Mouse (Mus musculus): Measurements from ENCODE around the gene Speg.

Gene Speg

DNA sequence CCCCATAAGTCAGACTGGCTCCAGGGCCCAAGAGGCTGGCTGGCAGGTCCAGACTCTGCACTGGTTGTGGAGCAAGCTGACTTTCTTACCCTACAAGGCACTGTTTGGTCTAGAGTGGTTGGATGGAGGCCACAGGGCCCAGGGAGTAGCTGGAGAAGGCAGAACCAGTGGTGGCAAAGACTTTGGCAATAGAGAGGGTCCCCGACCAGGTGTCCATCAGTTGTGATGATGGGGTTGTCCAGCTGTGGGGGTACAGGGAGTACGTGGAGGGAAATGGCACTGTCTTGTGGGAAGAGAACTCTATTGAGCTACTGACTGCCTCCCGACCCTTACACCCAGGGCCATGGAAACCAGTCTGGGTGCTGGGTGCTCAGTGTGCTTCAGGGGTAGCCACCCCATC, 18.7 kb downstream of the Speg start:
- DNase-seq (ENCODE audit: low read depth, low spot score) = no peak

DNA sequence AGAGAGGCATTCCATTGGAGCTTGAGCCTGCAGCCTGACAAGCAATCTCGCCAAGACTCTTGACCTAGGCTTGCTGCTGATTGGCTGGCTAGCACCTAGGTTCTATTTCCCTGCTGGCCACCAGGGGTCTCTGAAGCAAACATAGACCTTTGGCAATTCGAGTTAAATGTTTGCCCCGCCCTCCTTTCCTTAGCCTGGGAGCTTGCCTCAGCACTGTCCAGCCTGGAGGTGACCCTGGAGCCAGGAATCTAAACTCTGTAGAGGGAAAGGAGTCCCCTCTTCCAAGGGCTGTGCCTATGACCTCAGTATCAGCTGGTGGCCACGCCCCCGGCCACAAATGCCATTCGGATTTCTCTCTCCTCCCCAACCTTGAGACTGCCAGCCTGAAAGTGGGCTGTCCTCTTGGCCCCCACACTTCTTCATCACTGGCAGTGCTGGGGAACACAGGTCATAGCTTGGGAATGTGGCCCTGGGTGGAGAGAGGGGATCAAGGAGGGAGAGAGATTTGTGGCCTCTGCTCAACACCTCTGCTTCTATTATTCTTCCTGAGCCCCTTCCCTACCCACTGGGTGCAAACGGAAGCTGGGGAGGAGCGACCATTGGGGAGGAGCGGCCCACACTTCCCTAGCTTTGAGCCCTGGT, 23.8 kb downstream of the Speg start:
- DNase-seq (ENCODE audit: low read depth, low spot score) = peak; percentile 84

DNA sequence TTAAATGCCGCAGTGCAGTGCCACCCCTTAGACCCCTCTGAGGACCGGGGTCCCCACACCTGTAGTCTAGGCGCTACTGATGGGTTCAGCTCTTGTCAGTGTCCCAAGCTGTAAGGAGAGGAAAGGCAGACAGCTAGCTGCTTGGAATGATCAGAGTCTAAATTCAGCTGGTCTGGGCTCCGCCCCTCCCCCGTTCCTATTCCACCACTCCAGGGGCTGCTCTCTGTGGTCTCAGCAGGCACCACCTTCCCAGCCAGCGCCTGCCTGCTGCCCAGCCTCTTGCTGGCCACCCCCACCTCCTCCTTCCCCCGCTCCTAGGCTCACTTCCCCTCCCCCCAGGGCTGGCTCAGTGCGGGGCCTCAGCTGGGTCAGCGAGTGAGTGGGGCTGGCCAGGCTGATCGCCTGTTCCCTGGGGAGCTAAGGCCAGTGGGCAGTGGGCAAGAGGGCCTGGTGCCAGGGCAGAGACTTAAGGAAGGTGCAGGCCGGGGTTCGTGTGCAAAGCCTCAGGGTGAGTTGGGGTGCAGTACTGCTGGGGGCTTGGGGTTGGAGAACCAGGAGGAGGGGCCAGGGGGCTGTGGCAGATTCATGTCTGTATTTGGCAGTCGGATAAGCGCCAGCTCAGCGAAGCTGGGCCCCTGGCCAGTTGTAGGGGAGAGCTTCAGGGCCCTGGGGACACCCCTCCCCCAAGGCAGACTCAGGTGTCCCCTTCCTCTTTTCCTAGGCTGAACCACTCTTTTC, 24.8 kb downstream of the Speg start:
- DNase-seq (ENCODE audit: low read depth, low spot score) = peak; percentile 75

DNA sequence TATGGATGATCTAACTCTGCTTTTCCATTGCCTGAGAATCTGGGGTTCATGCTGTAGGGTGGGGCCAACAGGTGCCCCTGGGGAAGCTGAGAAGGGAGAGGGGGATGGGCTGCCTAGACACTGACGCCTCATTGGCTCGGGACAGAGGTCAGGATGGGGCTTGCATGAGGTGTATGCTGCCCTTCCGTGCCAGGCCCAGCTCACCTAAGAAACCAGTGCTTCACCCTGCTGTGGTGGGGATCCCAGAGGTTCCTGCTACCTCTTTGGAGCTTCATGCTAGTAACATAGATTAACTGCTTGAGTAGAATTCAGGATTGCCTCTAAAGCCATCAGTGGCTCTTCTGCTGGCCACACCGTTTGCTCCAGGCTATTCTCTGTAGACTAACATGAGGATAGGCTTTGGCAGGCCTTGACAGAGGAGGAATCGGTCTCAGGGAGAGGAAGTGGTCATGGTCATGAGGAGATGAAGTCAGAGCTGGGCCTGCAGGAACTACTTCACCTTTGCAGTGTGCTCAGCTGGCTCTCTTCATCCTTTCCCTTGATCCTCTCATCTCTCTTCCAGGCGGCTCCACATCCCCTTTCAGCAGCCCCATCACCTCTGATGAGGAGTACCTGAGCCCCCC, 25.5 kb downstream of the Speg start:
- no peak for DNase-seq (ENCODE audit: low read depth, low spot score)

DNA sequence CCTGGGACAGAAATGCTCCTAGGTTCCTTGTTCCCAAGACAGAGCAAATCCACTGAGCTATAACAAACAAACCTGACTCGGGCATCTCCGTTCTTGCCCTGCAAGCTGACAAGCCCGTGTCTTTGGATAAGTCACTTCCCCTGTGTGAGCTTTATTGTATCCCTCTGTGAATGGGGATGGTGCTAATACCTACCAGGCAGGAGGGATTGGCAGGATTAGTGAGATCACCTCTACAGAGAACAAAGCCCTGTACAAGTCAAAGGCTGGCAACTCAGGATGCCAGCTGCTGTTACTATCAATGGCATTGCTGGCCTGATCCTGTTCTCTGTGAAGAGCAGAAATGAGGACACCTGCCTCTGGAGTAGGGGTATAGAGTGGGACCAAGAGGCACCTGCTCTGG, 30.4 kb downstream of the Speg start:
- no peak for DNase-seq (ENCODE audit: low read depth, low spot score)

DNA sequence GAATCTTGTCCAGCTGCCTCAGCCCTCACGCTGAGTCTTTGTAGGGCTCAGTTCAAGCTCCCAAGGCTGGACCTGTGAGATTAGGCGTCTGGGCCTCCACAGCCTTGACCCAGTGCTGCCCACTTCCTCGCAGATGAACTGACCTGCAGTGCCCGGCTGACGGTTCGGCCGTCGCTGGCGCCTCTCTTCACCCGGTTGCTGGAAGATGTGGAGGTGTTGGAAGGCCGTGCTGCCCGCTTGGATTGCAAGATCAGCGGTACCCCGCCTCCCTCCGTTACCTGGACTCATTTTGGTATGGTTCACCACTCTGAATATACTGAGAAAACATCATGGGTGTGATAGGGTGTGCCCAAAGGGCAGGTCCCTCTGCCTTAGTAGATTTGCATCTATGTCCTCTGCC, 31.1 kb downstream of the Speg start:
- no peak for DNase-seq (ENCODE audit: low read depth, low spot score)

DNA sequence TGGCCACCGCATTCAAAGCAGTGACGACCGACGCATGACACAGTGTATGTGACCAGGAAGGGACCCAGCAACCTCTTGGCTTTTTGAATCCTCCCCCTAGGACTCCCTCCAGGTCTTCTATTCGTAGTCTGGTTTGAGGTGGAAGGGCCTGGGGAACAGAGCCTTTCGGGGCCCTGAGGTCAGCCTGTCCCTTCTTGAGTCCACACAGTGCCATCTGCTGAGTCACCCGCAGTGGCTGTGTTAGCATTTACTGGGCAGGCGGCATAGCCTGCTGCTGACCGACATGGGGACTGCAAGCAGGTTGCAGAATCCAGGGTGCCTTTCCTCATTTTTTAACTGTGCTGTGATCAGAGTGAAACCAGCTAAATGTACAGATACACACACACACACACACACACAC, 32.0 kb downstream of the Speg start:
- DNase-seq (ENCODE audit: low read depth, low spot score) = no peak

DNA sequence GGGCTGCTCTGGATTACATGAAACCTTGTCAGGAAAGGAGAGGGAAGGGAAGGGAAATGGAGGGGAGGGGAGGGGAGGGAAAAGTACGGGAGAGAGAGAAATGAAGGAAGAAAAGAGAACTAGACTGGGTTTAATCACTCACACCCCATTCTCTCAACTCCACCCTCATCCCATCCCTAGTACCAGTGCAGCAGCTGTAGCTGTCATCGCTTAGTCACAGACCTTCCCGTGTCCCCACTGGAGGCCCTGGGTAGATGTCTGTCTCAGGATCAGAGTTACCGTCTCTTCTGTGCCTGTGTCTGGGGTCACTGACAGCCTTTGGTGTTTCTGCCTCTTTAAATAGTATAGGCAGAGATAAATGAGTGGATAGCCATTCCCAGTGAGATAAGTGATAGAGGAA, 33.1 kb downstream of the Speg start:
- no peak for DNase-seq (ENCODE audit: low read depth, low spot score)

DNA sequence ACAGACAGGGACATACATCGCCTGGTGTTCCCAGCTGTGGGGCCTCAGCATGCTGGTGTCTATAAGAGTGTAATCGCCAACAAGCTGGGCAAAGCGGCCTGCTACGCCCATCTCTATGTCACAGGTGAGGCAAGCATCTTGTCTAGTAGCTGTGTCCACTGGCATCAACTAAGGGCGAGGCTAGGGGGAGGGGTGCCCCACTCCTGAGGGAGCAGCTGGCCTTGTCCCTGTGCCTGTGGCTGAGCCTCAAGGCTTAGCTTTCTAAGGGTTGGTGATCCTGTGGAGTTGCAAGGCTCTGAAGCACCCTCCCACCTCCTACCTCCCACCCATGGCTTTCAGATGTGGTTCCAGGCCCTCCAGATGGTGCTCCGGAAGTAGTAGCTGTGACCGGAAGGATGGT, 34.9 kb downstream of the Speg start:
- no peak for DNase-seq (ENCODE audit: low read depth, low spot score)

DNA sequence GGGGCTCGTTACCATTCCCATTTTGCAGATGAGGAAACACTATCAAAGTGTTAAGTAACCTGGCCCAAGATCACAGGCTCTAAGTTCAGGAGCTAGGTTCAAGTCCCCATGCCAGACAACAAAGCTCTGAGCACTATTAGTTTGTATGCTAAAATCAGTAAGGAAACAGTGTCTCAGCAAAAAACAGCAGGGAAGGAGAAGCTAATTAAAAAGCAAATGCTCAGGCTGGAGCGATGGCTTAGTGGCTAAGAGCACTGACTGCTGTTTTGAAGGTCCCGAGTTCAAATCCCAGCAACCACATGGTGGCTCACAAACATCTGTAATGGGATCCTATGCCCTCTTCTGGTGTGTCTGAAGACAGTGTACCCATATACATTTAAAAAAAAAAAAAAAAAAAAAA, 37.1 kb downstream of the Speg start:
- no peak for DNase-seq (ENCODE audit: low read depth, low spot score)

DNA sequence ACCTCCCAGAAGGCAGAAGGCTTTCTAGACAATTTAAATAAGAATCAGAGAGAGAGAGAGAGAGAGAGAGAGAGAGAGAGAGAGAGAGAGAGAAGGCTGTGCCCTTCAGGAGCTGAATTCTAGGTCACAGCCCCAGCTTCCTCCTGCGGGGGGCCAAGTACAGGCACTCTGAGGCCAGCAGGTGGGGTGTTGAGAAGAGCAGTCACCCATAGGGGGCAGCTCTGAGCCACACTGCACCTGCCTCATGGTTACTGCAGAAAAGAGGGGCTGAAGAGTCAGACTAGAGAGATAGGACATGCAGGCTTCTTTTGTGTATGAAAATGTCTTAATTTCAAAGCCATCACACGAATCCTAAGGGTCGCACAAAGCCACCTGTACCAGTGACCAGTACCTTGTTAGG, 38.7 kb downstream of the Speg start:
- peak; percentile 24 for DNase-seq (ENCODE audit: low read depth, low spot score)

DNA sequence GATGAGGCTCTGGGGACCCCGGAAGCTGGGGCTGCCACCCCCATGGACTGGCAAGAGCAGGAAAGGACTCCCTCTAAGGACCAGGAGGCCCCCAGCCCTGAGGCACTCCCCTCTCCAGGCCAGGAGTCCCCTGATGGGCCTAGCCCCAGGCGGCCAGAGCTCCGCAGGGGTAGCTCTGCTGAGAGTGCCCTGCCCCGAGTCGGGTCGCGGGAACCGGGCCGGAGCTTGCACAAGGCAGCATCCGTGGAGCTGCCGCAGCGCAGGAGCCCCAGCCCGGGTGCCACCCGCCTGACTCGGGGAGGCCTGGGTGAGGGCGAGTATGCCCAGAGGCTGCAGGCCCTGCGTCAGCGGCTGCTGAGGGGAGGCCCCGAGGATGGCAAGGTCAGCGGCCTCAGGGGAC, 46.7 kb downstream of the Speg start:
- DNase-seq (ENCODE audit: low read depth, low spot score) = no peak

DNA sequence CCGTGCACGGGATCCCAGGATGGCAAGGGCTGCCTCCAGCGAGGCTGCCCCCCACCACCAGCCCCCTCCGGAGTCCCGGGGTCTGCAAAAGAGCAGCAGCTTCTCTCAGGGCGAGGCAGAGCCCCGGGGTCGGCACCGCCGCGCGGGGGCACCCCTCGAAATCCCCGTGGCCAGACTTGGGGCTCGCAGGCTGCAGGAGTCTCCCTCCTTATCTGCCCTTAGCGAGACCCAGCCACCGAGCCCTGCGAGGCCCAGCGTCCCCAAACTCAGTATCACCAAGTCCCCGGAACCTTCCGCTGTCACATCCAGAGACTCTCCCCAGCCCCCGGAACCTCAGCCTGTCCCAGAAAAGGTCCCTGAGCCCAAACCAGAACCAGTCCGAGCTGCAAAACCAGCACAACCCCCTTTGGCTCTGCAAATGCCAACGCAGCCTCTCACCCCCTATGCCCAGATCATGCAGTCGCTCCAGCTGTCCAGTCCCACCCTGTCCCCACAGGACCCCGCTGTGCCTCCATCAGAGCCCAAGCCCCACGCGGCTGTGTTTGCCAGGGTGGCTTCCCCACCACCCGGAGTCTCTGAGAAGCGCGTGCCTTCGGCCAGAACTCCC, 47.2 kb downstream of the Speg start:
- DNase-seq (ENCODE audit: low read depth, low spot score) = no peak

DNA sequence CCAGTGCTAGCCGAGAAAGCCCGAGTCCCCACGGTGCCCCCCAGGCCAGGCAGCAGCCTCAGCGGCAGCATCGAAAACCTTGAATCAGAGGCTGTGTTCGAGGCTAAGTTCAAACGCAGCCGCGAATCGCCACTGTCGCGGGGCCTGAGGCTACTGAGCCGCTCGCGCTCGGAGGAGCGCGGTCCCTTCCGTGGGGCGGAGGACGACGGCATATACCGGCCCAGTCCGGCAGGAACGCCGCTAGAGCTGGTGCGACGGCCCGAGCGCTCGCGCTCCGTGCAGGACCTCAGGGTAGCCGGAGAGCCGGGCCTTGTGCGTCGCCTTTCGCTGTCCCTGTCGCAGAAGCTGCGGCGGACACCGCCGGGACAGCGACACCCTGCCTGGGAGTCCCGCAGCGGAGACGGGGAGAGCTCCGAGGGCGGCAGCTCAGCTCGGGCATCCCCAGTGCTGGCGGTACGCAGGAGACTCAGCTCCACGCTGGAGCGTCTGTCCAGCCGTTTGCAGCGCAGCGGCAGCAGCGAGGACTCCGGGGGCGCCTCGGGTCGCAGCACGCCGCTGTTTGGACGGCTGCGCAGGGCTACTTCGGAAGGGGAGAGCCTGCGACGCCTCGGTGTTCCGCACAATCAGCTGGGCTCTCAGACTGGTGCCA, 47.9 kb downstream of the Speg start:
- DNase-seq (ENCODE audit: low read depth, low spot score) = peak; percentile 56

DNA sequence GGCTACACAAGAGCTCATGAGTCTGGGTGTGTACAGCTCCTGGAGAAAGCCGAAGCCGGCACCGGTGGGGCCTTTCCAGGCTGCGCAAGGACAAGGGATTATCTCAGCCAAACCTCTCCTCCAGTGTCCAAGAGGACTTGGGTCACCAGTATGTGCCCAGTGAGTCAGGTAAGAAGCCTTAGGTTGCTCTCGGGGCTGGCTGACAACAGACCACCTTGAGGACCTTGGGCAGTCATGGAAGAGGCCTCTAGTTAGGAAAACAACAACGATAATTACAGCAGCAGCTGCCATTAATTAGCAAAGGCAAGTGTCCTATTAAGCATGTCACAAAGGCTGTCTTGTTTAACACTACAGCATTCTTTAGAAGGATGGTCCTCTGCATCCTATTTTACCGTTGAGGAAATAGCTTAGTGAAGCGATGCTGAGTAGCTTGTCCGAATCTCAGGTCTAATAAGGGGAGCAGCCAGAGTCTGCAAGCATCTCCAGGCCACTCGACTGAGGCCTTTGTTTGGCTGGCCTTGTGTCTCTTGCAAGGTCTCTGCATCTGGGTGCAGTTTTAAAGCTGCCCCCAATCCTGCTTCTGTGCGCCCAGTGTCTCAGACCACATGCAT, 48.8 kb downstream of the Speg start:
- no peak for DNase-seq (ENCODE audit: low read depth, low spot score)

DNA sequence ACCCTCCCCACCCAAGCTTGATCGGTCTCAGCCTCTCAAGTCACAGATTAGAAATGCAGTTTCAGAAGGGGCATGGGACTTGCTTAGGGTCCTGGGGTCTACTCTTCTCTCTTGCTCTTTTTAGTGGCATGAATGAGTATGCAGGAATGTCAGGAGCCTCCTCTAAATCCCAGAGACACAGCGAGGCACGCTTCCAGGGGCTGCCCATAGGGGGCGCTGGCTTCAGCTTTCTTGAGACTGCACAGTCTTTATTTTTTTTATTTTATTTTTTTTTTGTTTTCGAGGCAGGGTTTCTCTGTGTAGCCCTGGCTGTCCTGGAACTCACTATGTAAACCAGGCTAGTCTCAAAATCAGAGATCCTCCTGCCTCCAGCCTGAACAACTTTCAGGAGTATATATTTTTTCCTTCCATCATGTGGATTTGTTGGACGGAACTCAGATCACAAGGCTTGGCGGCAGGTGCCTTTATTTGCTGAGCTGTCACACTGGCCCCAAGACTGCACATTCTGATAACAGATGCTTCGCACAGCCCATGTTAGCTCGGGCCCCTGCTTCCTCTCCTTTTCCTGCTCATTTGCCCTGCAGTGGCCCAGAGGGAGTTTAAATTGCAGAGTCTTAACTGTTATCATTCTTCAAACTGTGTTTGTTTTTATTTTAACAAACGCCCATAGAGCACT, 50.8 kb downstream of the Speg start:
- DNase-seq (ENCODE audit: low read depth, low spot score) = peak; percentile 83

DNA sequence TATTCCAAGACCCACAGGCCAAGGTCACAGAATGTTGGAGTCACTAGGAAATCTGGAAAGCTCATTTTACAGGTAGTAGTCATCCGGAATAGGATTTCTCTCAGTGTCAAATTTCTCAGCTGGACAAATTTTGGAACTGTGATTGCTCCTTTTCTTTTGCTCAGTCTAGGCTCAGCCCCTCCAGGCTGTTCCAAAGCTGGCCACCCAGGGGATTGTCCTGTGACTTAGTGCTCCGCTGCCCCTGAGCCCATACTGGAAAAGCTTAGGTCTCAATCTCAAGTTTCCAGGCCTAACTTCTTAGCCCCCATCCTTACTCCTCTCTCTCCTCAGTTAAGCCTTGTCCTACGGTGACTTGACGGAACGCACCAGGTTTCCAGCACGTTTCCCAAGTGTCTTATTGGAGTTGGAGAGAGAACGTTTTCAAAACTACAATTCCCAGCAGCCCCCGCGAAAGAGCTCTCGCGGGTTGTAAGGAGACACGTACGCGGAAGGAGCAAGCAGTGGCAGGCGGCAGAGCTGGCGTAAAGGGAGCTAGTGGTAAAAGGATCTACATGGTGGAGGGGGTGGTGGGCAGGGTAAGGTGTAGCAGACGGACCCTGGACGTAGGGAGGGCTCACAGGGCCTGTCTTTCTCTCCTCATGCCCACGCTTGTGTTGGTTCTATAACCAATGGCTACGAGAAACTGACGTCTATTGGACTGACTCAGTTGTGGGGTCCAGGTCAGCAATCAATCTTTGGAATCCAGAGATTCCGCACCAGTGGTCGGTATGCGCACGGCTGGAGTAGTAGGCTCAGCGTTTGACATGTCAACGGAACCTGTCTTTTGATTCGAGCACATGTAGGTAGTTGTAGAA, 60.6 kb downstream of the Speg start, which contains the start of gene Gmppa:
Gene Gmppa, plus strand, starts transcription at position 456 of the 854 bp plus-strand sequence.
- DNase-seq (ENCODE audit: low read depth, low spot score) = peak; percentile 89

DNA sequence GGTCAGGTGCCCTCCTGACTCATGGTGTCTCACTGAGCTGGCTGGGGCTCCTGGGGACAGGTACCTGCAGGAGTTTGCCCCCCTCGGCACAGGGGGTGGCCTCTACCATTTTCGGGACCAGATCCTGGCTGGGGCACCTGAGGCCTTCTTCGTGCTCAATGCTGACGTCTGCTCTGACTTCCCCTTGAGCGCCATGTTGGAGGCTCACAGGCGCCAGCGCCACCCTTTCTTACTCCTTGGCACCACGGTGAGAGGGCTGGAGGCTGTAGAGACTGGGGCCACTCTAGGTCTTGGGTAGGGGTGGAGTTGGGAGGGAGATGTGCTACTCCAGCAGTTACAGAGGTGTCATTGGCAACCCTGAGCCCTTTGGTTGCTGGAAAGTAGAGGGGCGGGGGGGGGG, 63.7 kb downstream of the Speg start:
- no peak for DNase-seq (ENCODE audit: low read depth, low spot score)

DNA sequence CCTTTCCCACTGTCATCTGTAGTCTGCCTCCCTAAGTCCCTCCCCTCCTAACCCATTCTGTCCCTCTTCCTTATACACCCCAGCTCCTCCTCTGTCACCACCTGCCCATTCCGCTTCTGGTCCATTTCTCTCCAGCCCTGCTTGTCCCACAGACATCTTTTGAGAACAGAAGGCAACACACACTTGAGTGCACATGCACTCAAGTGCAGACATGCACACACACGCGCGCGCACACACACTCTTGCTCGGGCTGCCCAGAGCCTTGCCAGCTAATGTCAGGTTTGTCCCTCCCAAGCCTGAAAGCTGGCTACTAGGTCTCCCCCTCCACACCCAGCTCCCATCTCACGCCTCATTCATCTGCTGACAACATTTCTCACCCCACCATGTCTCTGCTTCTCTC, 65.6 kb downstream of the Speg start:
- no peak for DNase-seq (ENCODE audit: low read depth, low spot score)

DNA sequence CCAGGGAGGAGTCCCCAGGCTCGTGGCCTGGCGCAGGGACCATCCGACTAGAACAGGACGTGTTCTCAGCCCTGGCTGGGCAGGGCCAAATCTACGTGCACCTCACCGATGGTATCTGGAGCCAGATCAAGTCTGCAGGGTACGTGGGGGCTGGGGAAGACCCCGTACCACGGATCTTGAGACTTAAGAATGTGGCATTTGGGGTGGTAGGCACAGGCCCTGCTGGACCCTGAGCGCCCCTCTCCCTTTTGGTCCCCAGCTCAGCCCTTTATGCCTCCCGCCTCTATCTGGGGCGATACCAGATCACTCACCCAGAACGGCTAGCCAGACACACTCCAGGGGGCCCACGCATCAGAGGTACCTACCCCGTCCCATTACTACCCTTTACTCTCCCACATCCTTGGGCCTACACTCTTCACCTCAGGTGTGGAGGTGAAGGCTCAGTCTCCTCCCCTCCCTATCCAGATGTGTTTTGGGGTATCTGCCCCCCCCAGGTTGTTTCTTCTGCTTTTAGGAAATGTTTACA, 66.4 kb downstream of the Speg start:
- no peak for DNase-seq (ENCODE audit: low read depth, low spot score)

Measured in mesoderm, embryonic 11.5 days (tissue).